In genomic region chr2:34799357-34800256, GRCm38 (mm10) we compare ENCODE assay signal across 8 mouse cellular contexts. TPM values are rescaled to one million over a fixed set of nuclear protein-coding genes. Genes with fewer than 3 reads are reported as not detected.
DNase-seq lines count a peak whose midpoint lies in the region; ATAC-seq lines count a peak whose summit lies in the region.

Gene Rabepk (minus strand): TSS chr2:34799912.

- peak within 1 kb of the TSS; percentile 78 for H3K27ac ChIP-seq in heart, embryonic 11.5 days (ENCODE audit: low read depth, low read length)
- H3K27ac ChIP-seq in kidney, embryonic 16.5 days (ENCODE audit: low read length): peak within 1 kb of the TSS; percentile 88
- H3K27ac ChIP-seq in liver, embryonic 12.5 days: peak within 1 kb of the TSS; percentile 89

- WGBS in heart, embryonic 11.5 days (ENCODE audit: insufficient replicate concordance): 5% methylated on average over 44 of the region's 44 CpGs
- 4% methylated on average over 44 of the region's 44 CpGs for WGBS in kidney, embryonic 16.5 days
- 2% methylated on average over 44 of the region's 44 CpGs for WGBS in liver, embryonic 12.5 days (ENCODE audit: insufficient replicate concordance)

- peaks cover 74% of the 10 kb centered on the region for H3K4me1 ChIP-seq in erythroblast, embryonic 14.5 days (ENCODE audit: control insufficient read depth)
- peaks cover 6% of the 10 kb centered on the region; the same call in 1 of the 2 replicates for H3K4me1 ChIP-seq in heart, embryonic 11.5 days (ENCODE audit: control insufficient read depth, insufficient read depth, low read length)
- H3K4me1 ChIP-seq in kidney, embryonic 16.5 days (ENCODE audit: insufficient read depth, low read length): peaks cover 26% of the 10 kb centered on the region
- peaks cover 48% of the 10 kb centered on the region for H3K4me1 ChIP-seq in liver, embryonic 12.5 days

- H3K9ac ChIP-seq in heart, embryonic 11.5 days (ENCODE audit: low read depth, low read length): peak within 1 kb of the TSS; percentile 78
- H3K9ac ChIP-seq in kidney, embryonic 16.5 days (replicated peaks; ENCODE audit: low read length): peak within 1 kb of the TSS; percentile 80
- peak within 1 kb of the TSS; percentile 85 for H3K9ac ChIP-seq in liver, embryonic 12.5 days

- H3K4me2 ChIP-seq in heart, embryonic 11.5 days: peak within 1 kb of the TSS; percentile 69
- H3K4me2 ChIP-seq in kidney, embryonic 16.5 days (replicated peaks; ENCODE audit: low read depth, low read length): peak within 1 kb of the TSS; percentile 50
- H3K4me2 ChIP-seq in liver, embryonic 12.5 days: peak within 1 kb of the TSS; percentile 81

- peaks cover 34% of the 10 kb centered on the region for H3K36me3 ChIP-seq in erythroblast, embryonic 14.5 days (ENCODE audit: control insufficient read depth)
- H3K36me3 ChIP-seq in heart, embryonic 11.5 days (ENCODE audit: control insufficient read depth, insufficient read depth, low read length): 0 out of 2 replicates have a peak, but pooled peaks cover 3% of the 10 kb centered on the region
- peaks cover 6% of the 10 kb centered on the region; the same call in 1 of the 2 replicates for H3K36me3 ChIP-seq in kidney, embryonic 16.5 days (ENCODE audit: insufficient read depth, low read length)
- H3K36me3 ChIP-seq in liver, embryonic 12.5 days: peaks cover 36% of the 10 kb centered on the region
- H3K36me3 ChIP-seq in splenic B cell, adult 2 months (ENCODE audit: control insufficient read depth, insufficient read depth, low read length, poor library complexity, severe bottlenecking): no peaks in the 10 kb centered on the region; the same call in 1 of the 2 replicates

- H3K27me3 ChIP-seq in erythroblast, embryonic 14.5 days (ENCODE audit: control insufficient read depth): no peaks in the 10 kb centered on the region
- H3K27me3 ChIP-seq in heart, embryonic 11.5 days (ENCODE audit: control insufficient read depth, insufficient read depth, low read length): no peaks in the 10 kb centered on the region
- no peaks in the 10 kb centered on the region for H3K27me3 ChIP-seq in kidney, embryonic 16.5 days (ENCODE audit: insufficient read depth, low read length)
- H3K27me3 ChIP-seq in liver, embryonic 12.5 days (replicated peaks): no peaks in the 10 kb centered on the region
- no peaks in the 10 kb centered on the region for H3K27me3 ChIP-seq in splenic B cell, adult 2 months (ENCODE audit: control insufficient read depth, insufficient read depth, low read length, poor library complexity, severe bottlenecking)

- H3K4me3 ChIP-seq in erythroblast, embryonic 14.5 days (replicated peaks): peak within 1 kb of the TSS; percentile 86
- peak within 1 kb of the TSS; percentile 78 for H3K4me3 ChIP-seq in heart, embryonic 11.5 days (ENCODE audit: low read depth, low read length)
- peak within 1 kb of the TSS; percentile 73 for H3K4me3 ChIP-seq in kidney, embryonic 16.5 days (ENCODE audit: low read length)
- H3K4me3 ChIP-seq in liver, embryonic 12.5 days: peak within 1 kb of the TSS; percentile 73

- peak; percentile 26 for DNase-seq in brain, embryonic 18.5 days (ENCODE audit: low read depth, low spot score)
- peak; percentile 90 for DNase-seq in naive thymus-derived CD4-positive, alpha-beta T cell, adult 2 months (ENCODE audit: low read depth)
- DNase-seq in splenic B cell, adult 2 months (ENCODE audit: low read depth, low spot score): peak; percentile 87

- no peaks in the 10 kb centered on the region for H3K9me3 ChIP-seq in erythroblast, embryonic 14.5 days (ENCODE audit: control insufficient read depth, low read length)
- no peaks in the 10 kb centered on the region for H3K9me3 ChIP-seq in heart, embryonic 11.5 days (replicated peaks; ENCODE audit: control insufficient read depth, low read length)
- no peaks in the 10 kb centered on the region for H3K9me3 ChIP-seq in kidney, embryonic 16.5 days (ENCODE audit: low read length)
- no peaks in the 10 kb centered on the region for H3K9me3 ChIP-seq in liver, embryonic 12.5 days (replicated peaks)

- peak; percentile 77 for ATAC-seq in CD4-positive, CD25-positive, alpha-beta regulatory T cell, adult 4 months
- ATAC-seq in heart, embryonic 11.5 days (replicated peaks; ENCODE audit: insufficient number of reproducible peaks, low FRiP score, low TSS enrichment): peak; percentile 67
- ATAC-seq in kidney, embryonic 16.5 days (ENCODE audit: low FRiP score, low TSS enrichment): peak; percentile 86
- peak; percentile 78 for ATAC-seq in liver, embryonic 12.5 days

RNA-seq across cellular contexts. Expression of gene Rabepk, which starts in this region (rescaled TPM):
- 10 to 100 TPM; 49.8 to 60.5 TPM for polyA plus RNA-seq in CD4-positive, CD25-positive, alpha-beta regulatory T cell, adult 4 months (2017; shearing (Covaris generic))
- polyA plus RNA-seq in erythroblast, embryonic 14.5 days (2012): 0.81 and 1.1 TPM in 2 replicates
- polyA plus RNA-seq in heart, embryonic 11.5 days (2014; fragmentation: Nextera tagmentation; extraction: Ambion mirVana): 29.2 and 29.7 TPM in 2 replicates
- 38.9 and 39.0 TPM in 2 replicates for polyA plus RNA-seq in kidney, embryonic 16.5 days (2015; fragmentation: Nextera tagmentation; extraction: Ambion mirVana)
- polyA plus RNA-seq in liver, embryonic 12.5 days (2016; fragmentation: Nextera tagmentation; extraction: Ambion mirVana): 32.5 and 33.2 TPM in 2 replicates

Comparison
In these comparisons a context has a peak if more than half of its experiments do, and no peak if none do; other contexts are left out.
1. Peak in every context shown above with its lines: DNase-seq, ATAC-seq, H3K4me3 ChIP-seq and H3K27ac ChIP-seq.
2. RNA of gene Rabepk (polyA plus RNA-seq): 49.8 to 60.5 TPM in CD4-positive, CD25-positive, alpha-beta regulatory T cell, adult 4 months, 38.9 to 39.0 TPM in kidney, embryonic 16.5 days, 32.5 to 33.2 TPM in liver, embryonic 12.5 days and 29.2 to 29.7 TPM in heart, embryonic 11.5 days; 0.81 to 1.1 TPM in erythroblast, embryonic 14.5 days; every median in the first group is over 10 times any median in the second.
3. DNase-seq: peak in every context shown above with its lines; median percentile 90 in naive thymus-derived CD4-positive, alpha-beta T cell, adult 2 months; 87 in splenic B cell, adult 2 months; 26 in brain, embryonic 18.5 days.